Mouse (Mus musculus): ENCODE data around the gene Gm49510. TPM values are rescaled to one million over a fixed set of nuclear protein-coding genes. Genes with fewer than 3 reads are reported as not detected.

Gene Gm49510
- total and polyA plus RNA-seq, 3 experiments: 1.4 to 8.2 TPM; not detected in 1

DNA sequence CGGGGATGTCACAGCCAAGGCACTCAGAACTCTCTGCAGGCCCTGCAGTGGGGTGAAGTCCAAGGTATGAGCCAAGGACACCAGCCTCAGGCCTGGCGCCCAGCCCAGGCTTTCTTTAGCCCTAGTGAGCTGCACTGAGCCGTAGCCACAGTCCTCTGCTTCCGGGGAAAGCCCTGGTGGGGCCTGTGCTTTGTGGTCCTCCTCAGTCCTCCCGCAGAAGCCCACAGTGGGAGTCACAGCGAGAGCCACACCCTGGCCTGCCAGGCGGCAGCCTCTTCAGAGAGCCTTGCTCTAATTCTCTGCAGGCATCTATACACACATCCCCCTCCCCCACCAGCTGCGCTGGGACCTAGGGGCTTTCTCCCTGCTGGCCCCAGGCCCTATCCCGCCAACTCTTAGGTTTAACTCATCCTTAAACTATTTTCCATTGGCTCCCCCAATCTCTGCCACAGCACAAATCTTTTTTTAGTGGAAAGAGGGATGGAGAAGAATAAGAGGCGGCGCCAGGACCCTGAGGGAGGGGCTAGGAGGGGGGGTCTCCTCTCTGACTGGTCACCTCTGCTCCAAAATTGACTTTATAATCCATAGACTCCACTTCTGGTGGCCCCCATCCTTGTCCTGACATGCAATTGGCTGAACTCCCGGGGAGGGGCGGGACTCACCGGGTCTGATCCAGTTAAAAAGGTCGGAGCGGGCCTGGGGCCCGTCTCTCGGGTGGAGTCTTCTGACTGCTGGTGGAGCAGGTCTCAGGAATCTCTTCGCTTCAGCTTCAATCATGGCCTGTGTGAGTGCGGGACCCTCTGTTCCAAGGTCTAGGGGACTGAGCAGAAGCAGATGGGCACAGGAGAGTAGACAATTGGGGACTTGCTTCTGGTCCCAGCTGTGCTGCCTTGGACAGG is 26.8 kb downstream of the Gm49510 start, which contains the start of gene Lgals1:
TSS of gene Lgals1 (plus strand) at position 705 of the 899 bp plus-strand sequence.
- H3K36me3 ChIP-seq (replicated peaks): peaks cover 44% of the 10 kb centered on the region
- no peaks in the 10 kb centered on the region for H3K27me3 ChIP-seq (ENCODE audit: insufficient read depth, low read length)
- peak; percentile 97 for DNase-seq (ENCODE audit: low spot score)
- H3K9me3 ChIP-seq (replicated peaks): peaks cover 4% of the 10 kb centered on the region
- peaks cover 87% of the 10 kb centered on the region for H3K4me1 ChIP-seq (ENCODE audit: insufficient read depth, low read depth, low read length)
- TF ChIP-seq POLR2AphosphoS5 (IDR thresholded peaks at IDR 0.05; ENCODE audit: insufficient replicate concordance, low read depth, low read length) (peak; percentile 94), CTCF (IDR thresholded peaks at IDR 0.05; ENCODE audit: low read depth, low read length) (no peak), GATA1 (IDR thresholded peaks at IDR 0.05; ENCODE audit: borderline replicate concordance, low read length) (no peak), GATA2 (IDR thresholded peaks at IDR 0.05; ENCODE audit: borderline replicate concordance, low read depth, low read length) (no peak), TAL1 (conservative IDR thresholded peaks at IDR 0.05; ENCODE audit: low read depth, low read length) (no peak)
- peak within 1 kb of the TSS; percentile 79 for H3K4me3 ChIP-seq (ENCODE audit: low read depth, low read length)
- peak; percentile 37 for ATAC-seq (ENCODE audit: extremely low read depth, insufficient number of reproducible peaks, low FRiP score, poor library complexity, severe bottlenecking)

DNA sequence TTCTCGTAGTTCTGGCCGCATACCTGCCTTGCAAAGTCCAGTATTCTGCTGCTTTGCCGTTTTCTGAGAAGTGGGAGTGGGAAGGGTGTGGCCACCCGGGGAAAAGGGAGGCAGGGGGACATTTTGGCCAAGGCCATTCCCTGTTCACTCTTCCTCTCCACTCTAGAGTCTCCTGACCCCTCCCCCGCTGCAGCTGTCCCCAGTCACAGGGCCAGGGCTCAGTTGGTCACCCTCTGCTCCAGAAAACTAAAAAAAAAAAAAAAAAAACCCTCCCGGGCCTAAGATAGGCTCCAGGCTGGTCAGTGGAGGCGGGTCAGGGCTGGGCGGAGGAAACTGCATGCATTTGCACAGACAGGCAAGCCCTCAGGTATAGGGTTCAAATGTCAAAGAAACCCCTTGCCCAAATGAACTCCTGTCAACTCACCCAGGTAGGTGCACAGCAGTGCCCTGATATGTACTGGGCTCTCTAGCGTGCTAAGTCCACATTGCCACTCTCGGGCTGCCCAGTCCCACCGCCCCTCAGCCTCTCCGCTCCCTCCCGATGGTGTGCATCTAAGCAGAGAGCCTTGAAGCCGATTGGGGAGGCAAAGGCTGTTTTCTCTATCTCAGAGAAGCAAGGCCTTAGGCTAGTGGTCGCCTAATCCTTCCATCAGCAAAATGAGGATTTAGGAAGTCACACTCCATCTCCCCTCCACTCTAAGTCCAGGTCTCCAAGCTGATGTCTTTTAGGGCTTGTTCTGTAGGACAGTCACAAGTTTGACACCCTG is 27.7 kb downstream of the Gm49510 start:
- ATAC-seq (ENCODE audit: extremely low read depth, insufficient number of reproducible peaks, low FRiP score, poor library complexity, severe bottlenecking): no peak

DNA sequence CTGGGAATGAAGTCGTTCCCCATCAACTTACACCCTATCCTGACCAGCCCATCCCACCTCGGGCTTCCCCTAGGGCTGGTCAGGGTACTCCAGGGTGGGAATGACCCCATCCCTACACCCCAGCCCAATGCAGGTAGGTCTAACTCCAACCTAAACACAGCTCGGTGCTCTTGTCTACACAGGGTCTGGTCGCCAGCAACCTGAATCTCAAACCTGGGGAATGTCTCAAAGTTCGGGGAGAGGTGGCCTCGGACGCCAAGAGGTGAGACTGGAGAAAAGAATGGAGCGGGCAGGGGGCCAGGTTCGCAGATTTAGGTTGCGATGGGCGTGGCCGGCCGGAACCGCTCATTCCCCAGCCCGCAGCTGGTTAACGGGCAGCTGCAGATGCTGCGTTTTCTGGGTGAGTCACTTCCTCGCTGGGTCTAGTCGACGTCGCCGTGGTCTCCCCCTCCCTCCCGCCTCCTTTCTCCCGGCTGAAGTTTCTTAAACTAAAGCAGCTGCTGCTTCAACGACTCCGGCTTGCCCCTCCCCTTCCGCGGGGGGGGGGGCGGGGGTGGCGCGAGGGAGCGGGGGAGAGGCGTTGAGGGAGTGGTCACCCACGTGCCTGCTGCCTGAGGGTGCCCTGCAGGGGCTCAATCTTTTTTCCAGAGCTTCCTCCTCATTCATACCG is 28.5 kb downstream of the Gm49510 start:
- peaks cover 37% of the 10 kb centered on the region for H3K36me3 ChIP-seq (replicated peaks)
- no peak for TF ChIP-seq CTCF (IDR thresholded peaks at IDR 0.05; ENCODE audit: low read depth, low read length)
- TF ChIP-seq POLR2AphosphoS5 (IDR thresholded peaks at IDR 0.05; ENCODE audit: insufficient replicate concordance, low read depth, low read length): peak; percentile 61; the same call in 1 of the 2 replicates
- DNase-seq (ENCODE audit: low spot score) (peak; percentile 87), ATAC-seq (ENCODE audit: extremely low read depth, insufficient number of reproducible peaks, low FRiP score, poor library complexity, severe bottlenecking) (peak; percentile 15; the same call in 1 of the 2 replicates)
- H3K4me3 ChIP-seq (ENCODE audit: low read depth, low read length): peak overlapping the region; percentile 79
- no peaks in the 10 kb centered on the region for H3K9me3 ChIP-seq (replicated peaks)
- H3K27me3 ChIP-seq (ENCODE audit: insufficient read depth, low read length): no peaks in the 10 kb centered on the region
- H3K4me1 ChIP-seq (ENCODE audit: insufficient read depth, low read depth, low read length): peaks cover 84% of the 10 kb centered on the region

More for the DNA sequence above, 27.7 kb downstream of the Gm49510 start:
- peaks cover 87% of the 10 kb centered on the region for H3K4me1 ChIP-seq (ENCODE audit: insufficient read depth, low read depth, low read length)
- no peak for TF ChIP-seq TAL1 (conservative IDR thresholded peaks at IDR 0.05; ENCODE audit: low read depth, low read length)
- no peak for TF ChIP-seq CTCF (IDR thresholded peaks at IDR 0.05; ENCODE audit: low read depth, low read length)
- no peak for TF ChIP-seq GATA1 (IDR thresholded peaks at IDR 0.05; ENCODE audit: borderline replicate concordance, low read length)
- TF ChIP-seq GATA2 (IDR thresholded peaks at IDR 0.05; ENCODE audit: borderline replicate concordance, low read depth, low read length): no peak
- no peak; the same call in 1 of the 2 replicates for TF ChIP-seq POLR2AphosphoS5 (IDR thresholded peaks at IDR 0.05; ENCODE audit: insufficient replicate concordance, low read depth, low read length)
- no peak for DNase-seq (ENCODE audit: low spot score)
- H3K27me3 ChIP-seq (ENCODE audit: insufficient read depth, low read length): no peaks in the 10 kb centered on the region
- H3K9me3 ChIP-seq (replicated peaks): no peaks in the 10 kb centered on the region
- H3K4me3 ChIP-seq (ENCODE audit: low read depth, low read length): peak overlapping the region; percentile 79
- peaks cover 38% of the 10 kb centered on the region for H3K36me3 ChIP-seq (replicated peaks)

DNA sequence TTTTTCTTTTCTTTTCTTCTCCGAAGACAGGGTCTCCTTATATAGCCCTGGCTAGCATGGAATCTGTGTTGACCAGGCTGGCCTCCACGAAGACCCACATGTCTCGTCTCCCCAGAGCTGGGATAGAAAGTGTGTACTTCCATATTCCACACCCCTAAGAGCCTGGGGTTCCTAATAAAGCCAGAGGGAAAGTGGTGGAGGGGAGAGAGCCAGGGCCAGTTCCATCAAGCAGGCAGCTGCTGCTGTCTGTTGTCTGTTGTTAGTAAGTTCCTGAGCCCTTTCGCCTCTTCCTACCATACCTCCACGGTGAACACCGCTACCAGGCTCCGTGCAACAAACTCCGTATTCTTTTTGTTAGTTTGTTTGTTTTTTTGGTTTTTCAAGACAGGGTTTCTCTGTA is 29.1 kb downstream of the Gm49510 start:
- DNase-seq (ENCODE audit: low spot score) (no peak), ATAC-seq (ENCODE audit: extremely low read depth, insufficient number of reproducible peaks, low FRiP score, poor library complexity, severe bottlenecking) (no peak)
- H3K36me3 ChIP-seq (replicated peaks): peaks cover 37% of the 10 kb centered on the region
- no peaks in the 10 kb centered on the region for H3K9me3 ChIP-seq (replicated peaks)
- H3K4me1 ChIP-seq (ENCODE audit: insufficient read depth, low read depth, low read length): peaks cover 82% of the 10 kb centered on the region
- H3K27me3 ChIP-seq (ENCODE audit: insufficient read depth, low read length): no peaks in the 10 kb centered on the region
- peak overlapping the region; percentile 79; the same call in 1 of the 2 replicates for H3K4me3 ChIP-seq (ENCODE audit: low read depth, low read length)
- TF ChIP-seq GATA1 (IDR thresholded peaks at IDR 0.05; ENCODE audit: borderline replicate concordance, low read length) (no peak), GATA2 (IDR thresholded peaks at IDR 0.05; ENCODE audit: borderline replicate concordance, low read depth, low read length) (no peak), CTCF (IDR thresholded peaks at IDR 0.05; ENCODE audit: low read depth, low read length) (no peak), TAL1 (conservative IDR thresholded peaks at IDR 0.05; ENCODE audit: low read depth, low read length) (no peak), POLR2AphosphoS5 (IDR thresholded peaks at IDR 0.05; ENCODE audit: insufficient replicate concordance, low read depth, low read length) (no peak)

DNA sequence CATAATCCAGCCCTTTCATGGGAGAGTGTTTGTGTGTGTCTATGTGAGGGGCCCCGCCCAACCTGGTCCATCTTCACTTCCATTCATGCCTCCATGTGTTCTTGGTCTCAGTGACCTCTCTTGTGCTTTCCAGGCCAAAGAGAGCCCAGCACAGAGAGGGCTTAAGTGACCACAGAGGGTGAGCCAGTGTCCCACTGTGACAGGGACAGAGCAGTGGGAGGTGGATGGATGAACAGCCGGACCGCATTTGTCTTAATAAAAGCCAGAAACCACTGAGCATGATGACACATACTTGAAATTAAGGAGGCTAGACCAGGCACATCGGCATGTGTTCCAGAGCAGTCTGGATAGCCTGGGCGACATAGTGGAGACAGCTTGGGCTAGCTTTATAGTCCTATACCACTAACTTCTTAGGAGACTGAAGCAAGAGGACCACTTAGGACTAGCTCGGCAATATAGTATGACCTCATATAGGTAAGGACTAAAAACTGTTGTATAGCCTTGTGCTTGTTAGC is 30.8 kb downstream of the Gm49510 start:
- Histone ChIP-seq H3K4me3 (ENCODE audit: low read depth, low read length) (peak overlapping the region; percentile 61; the same call in 1 of the 2 replicates), H3K36me3 (replicated peaks) (peaks cover 37% of the 10 kb centered on the region), H3K27me3 (ENCODE audit: insufficient read depth, low read length) (no peaks in the 10 kb centered on the region), H3K9me3 (replicated peaks) (no peaks in the 10 kb centered on the region), H3K4me1 (ENCODE audit: insufficient read depth, low read depth, low read length) (peaks cover 74% of the 10 kb centered on the region)
- ATAC-seq (ENCODE audit: extremely low read depth, insufficient number of reproducible peaks, low FRiP score, poor library complexity, severe bottlenecking) (no peak), DNase-seq (ENCODE audit: low spot score) (no peak)
- no peak for TF ChIP-seq POLR2AphosphoS5 (IDR thresholded peaks at IDR 0.05; ENCODE audit: insufficient replicate concordance, low read depth, low read length)
- TF ChIP-seq CTCF (IDR thresholded peaks at IDR 0.05; ENCODE audit: low read depth, low read length): no peak
- no peak for TF ChIP-seq TAL1 (conservative IDR thresholded peaks at IDR 0.05; ENCODE audit: low read depth, low read length)
- TF ChIP-seq GATA1 (IDR thresholded peaks at IDR 0.05; ENCODE audit: borderline replicate concordance, low read length): no peak
- no peak for TF ChIP-seq GATA2 (IDR thresholded peaks at IDR 0.05; ENCODE audit: borderline replicate concordance, low read depth, low read length)

All from G1E (cell line).